11 mouse cellular contexts compared by ENCODE assay signal in genomic region chr14:59721957-59722356, GRCm38 (mm10).
DNase-seq lines count a peak whose midpoint lies in the region; ATAC-seq and TF ChIP-seq lines count a peak whose summit lies in the region.
"Had no signal": no experiment of that assay in that cellular context is flagged by ENCODE, and none has a peak within 500 bp of the region (broad histone marks: within the 10 kb centered on the region; RNA-seq: fewer than 3 reads in every experiment).

No protein-coding gene starts in this region.

- H3K4me2 ChIP-seq in heart, embryonic 13.5 days: no peak overlapping the region
- H3K4me2 ChIP-seq in limb, embryonic 14.5 days (replicated peaks; ENCODE audit: low read depth, low read length, severe bottlenecking): no peak overlapping the region
- H3K4me2 ChIP-seq: embryonic facial prominence, embryonic 13.5 days had no signal

- no peak for ATAC-seq in heart, embryonic 13.5 days (ENCODE audit: extremely low read depth, insufficient number of reproducible peaks, low FRiP score, low TSS enrichment)
- peak; percentile 65; the same call in 1 of the 2 replicates for ATAC-seq in limb, embryonic 14.5 days (ENCODE audit: low FRiP score, low read depth)

- no peak overlapping the region for H3K4me3 ChIP-seq in heart, embryonic 13.5 days
- no peak overlapping the region for H3K4me3 ChIP-seq in cerebellum, adult 2 months (replicated peaks; ENCODE audit: insufficient read depth, low read depth, low read length)
- no peak overlapping the region for H3K4me3 ChIP-seq in limb, embryonic 14.5 days (replicated peaks; ENCODE audit: low read length)
- H3K4me3 ChIP-seq: embryonic facial prominence, embryonic 13.5 days had no signal

- H3K27ac ChIP-seq in heart, embryonic 13.5 days (replicated peaks): peak overlapping the region; percentile 12; the same call in 1 of the 2 replicates
- H3K27ac ChIP-seq in cerebellum, adult 2 months (ENCODE audit: insufficient read depth, low read length): no peak overlapping the region
- H3K27ac ChIP-seq in limb, embryonic 14.5 days (replicated peaks; ENCODE audit: low read depth, low read length): no peak overlapping the region
- H3K27ac ChIP-seq: embryonic facial prominence, embryonic 13.5 days; stomach, postnatal 0 days had no signal

- no peak for DNase-seq in heart, postnatal 36 days
- peak; percentile 19 for DNase-seq in A20 (ENCODE audit: low read depth, low spot score)
- DNase-seq in cerebellum, adult 2 months: peak; percentile 20 to 53
- peak; percentile 50 for DNase-seq in limb, embryonic 14.5 days (ENCODE audit: low spot score)
- no peak for DNase-seq in right cerebral cortex, postnatal 4 days
- no peak for DNase-seq in frontal cortex, postnatal 25 days (ENCODE audit: low spot score in 2 of 2)
- no peak for DNase-seq in right cerebral cortex, adult 18-20 months
- DNase-seq: adrenal gland, adult 8-10 months had no signal

- WGBS in heart, embryonic 13.5 days: 50% methylated on average over 4 of the region's 4 CpGs
- WGBS in cerebellum, adult 2 months: 18% methylated on average over 4 of the region's 4 CpGs
- 69% methylated on average over 4 of the region's 4 CpGs for WGBS in limb, embryonic 14.5 days

- no peak overlapping the region for H3K9ac ChIP-seq in heart, embryonic 13.5 days
- H3K9ac ChIP-seq in limb, embryonic 14.5 days (ENCODE audit: low read depth, low read length, severe bottlenecking): no peak overlapping the region
- H3K9ac ChIP-seq: embryonic facial prominence, embryonic 13.5 days had no signal

- no peak for TF ChIP-seq CTCF in cerebellum, adult 2 months (IDR thresholded peaks at IDR 0.05; ENCODE audit: borderline replicate concordance, insufficient read depth, low read depth, low read length)

- no peaks in the 10 kb centered on the region for H3K9me3 ChIP-seq in heart, embryonic 13.5 days
- no peaks in the 10 kb centered on the region for H3K9me3 ChIP-seq in limb, embryonic 14.5 days (ENCODE audit: control insufficient read depth, low read length)
- H3K9me3 ChIP-seq: embryonic facial prominence, embryonic 13.5 days had no signal

- H3K4me1 ChIP-seq in heart, embryonic 13.5 days: peaks cover 10% of the 10 kb centered on the region
- peaks cover 15% of the 10 kb centered on the region; the same call in 1 of the 2 replicates for H3K4me1 ChIP-seq in cerebellum, adult 2 months (ENCODE audit: control insufficient read depth, insufficient read depth, low read length)
- 0 out of 2 replicates have a peak, but pooled peaks cover 3% of the 10 kb centered on the region for H3K4me1 ChIP-seq in limb, embryonic 14.5 days (ENCODE audit: control insufficient read depth, insufficient read depth, low read length)

- TF ChIP-seq POLR2A in cerebellum, adult 2 months (IDR thresholded peaks at IDR 0.05; ENCODE audit: borderline replicate concordance, insufficient read depth, low read length): no peak
- no peak for TF ChIP-seq POLR2A in limb, embryonic 14.5 days (IDR thresholded peaks at IDR 0.05; ENCODE audit: borderline replicate concordance, extremely low read depth, insufficient read depth, insufficient read length)

- no peaks in the 10 kb centered on the region for H3K27me3 ChIP-seq in heart, embryonic 13.5 days (replicated peaks)
- H3K27me3 ChIP-seq in cerebellum, adult 2 months (ENCODE audit: control insufficient read depth, insufficient read depth, low read length): no peaks in the 10 kb centered on the region
- no peaks in the 10 kb centered on the region for H3K27me3 ChIP-seq in limb, embryonic 14.5 days (ENCODE audit: control insufficient read depth, insufficient read depth, low read length)
- H3K27me3 ChIP-seq: embryonic facial prominence, embryonic 13.5 days had no signal

- H3K36me3 ChIP-seq in heart, embryonic 13.5 days: no peaks in the 10 kb centered on the region
- H3K36me3 ChIP-seq in limb, embryonic 14.5 days (ENCODE audit: control insufficient read depth, insufficient read depth, low read length): no peaks in the 10 kb centered on the region
- H3K36me3 ChIP-seq: embryonic facial prominence, embryonic 13.5 days had no signal

- intact Hi-C loops in heart, postnatal 36 days (cut with DNase I): no loop called here

Comparison
In these comparisons a context has a peak if more than half of its experiments do, and no peak if none do; other contexts are left out.
1. DNase-seq: peak in A20 (single experiment), cerebellum, adult 2 months (2 of 2) and limb, embryonic 14.5 days (single experiment); none in heart, postnatal 36 days (0 of 2), right cerebral cortex, postnatal 4 days (single experiment), frontal cortex, postnatal 25 days (0 of 2) and right cerebral cortex, adult 18-20 months (single experiment).